Mouse (Mus musculus): ENCODE measurements around the gene Arhgef25.
A peak's percentile ranks its signal among the peaks of the same experiment; 100 is the strongest.
"Not testable (repeated sequence)": the region's sequence is repeated elsewhere in the genome, so short reads cannot be mapped to it uniquely, and the experiment has no call there.

Gene Arhgef25

GRCm38 (mm10) chr10:127166404-127166715 lies 23.5 kb downstream of the Arhgef25 start:
- DNase-seq (ENCODE audit: extremely low read depth, low read depth): no peak

- DNase-seq (ENCODE audit: extremely low read depth, low read depth): peak; percentile 69
These were observed 24.1 kb downstream of the Arhgef25 start for GRCm38 (mm10) chr10:127165654-127166403.

DNA sequence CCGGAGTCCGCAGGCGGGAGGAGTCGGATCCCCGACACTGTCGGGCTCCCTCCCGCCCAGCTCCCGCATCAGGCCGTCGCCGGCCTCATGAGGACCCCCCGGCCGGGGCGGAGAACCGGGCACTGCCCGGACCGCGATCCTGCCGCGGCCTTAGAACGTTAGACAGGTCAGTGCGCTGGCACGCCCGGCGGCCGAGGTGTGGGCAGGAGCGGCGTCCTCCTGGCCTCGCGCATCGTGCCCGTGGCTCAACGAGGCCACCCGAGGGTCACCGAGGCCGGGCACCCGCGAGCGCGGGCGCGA lies 24.6 kb downstream of the Arhgef25 start:
- DNase-seq (ENCODE audit: extremely low read depth, low read depth): no peak

DNA sequence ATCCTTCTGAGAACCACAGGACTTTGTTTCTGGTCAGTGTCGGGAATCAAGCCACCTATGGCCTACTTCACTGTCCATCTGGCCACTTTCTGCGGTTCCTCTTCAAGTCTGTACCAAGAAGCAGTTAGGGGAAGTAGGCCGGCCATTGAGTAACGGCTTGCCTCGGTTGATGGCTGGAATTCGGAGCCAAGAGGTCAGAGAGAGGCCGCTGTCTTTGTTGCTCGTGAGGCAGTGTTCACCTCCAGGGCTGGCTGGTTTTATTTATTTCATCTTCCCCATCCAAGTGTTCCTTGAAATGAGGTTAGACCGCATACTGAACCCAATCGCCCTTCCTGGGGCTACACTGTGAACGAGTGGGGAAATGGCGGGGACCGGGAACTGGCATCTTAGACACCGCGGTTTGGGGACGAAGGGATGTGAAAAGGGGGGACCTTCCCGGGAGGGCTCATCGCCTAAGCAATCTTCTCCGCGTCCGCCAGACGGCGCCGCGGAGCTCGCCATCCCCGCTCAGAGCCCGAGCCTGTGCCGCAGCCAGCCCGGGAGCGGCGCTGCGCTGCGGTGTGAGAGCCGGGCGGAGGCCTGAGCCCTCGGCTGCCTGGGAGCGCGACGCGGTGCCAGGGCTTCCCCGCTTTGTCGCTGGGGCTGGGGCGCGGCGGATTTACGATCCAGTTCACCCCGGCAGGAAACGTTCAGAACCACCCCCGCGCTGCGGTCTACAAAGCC lies 25.1 kb downstream of the Arhgef25 start, which contains the start of gene B4galnt1:
Gene B4galnt1 (plus strand): TSS at position 595 of the 723 bp plus-strand sequence.
- DNase-seq (ENCODE audit: extremely low read depth, low read depth): peak; percentile 53

GRCm38 (mm10) chr10:127164190-127164589 lies 25.7 kb downstream of the Arhgef25 start:
- no peak for DNase-seq (ENCODE audit: extremely low read depth, low read depth)

GRCm38 (mm10) chr10:127162771-127163261 lies 27.1 kb downstream of the Arhgef25 start:
- not testable (repeated sequence) for DNase-seq (ENCODE audit: extremely low read depth, low read depth)

DNA sequence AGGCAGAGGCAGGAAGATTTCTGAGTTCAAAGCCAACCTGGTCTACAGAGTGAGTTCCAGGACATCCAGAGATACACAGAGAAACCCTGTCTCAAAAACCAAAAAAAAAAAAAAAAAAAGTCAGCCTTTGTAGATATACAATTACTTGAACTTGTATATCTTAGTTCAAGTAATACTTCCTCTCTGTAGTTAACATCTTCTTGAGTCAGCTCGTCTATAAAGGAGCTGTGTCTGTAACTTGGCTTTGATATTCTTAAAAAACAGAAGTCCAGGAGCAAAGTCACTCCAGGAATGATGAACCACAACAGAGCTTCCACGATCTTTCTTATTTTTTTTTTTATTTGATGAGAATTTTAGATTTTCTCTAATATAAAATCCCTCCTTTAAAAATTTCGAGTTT lies 29.2 kb downstream of the Arhgef25 start:
- peak; percentile 34 for DNase-seq (ENCODE audit: extremely low read depth, low read depth)

- DNase-seq (ENCODE audit: extremely low read depth, low read depth): no peak
These were observed 29.8 kb downstream of the Arhgef25 start for GRCm38 (mm10) chr10:127160081-127160480.

DNA sequence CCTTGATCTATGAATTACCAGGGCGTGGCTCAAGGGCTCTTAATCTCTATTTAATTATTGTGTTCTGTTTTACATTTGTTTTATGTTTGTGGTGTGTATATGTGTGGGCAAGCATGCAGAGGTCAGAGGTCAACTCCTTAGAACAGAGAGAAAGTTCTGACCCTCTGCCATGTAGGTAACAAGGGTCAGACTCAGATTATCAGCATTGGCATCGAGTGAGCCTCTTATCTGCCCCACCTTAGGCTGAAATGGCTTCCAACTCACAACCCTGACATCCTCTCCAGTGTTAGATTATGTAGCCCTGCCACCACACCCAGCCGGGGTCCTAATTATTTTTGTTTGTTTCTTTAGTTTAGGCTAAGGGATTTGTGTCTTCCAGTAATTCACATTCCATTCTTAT lies 31.4 kb downstream of the Arhgef25 start:
- DNase-seq (ENCODE audit: extremely low read depth, low read depth): no peak

- no peak for DNase-seq (ENCODE audit: extremely low read depth, low read depth)
These were observed 33.4 kb downstream of the Arhgef25 start for GRCm38 (mm10) chr10:127156511-127156910.

DNA sequence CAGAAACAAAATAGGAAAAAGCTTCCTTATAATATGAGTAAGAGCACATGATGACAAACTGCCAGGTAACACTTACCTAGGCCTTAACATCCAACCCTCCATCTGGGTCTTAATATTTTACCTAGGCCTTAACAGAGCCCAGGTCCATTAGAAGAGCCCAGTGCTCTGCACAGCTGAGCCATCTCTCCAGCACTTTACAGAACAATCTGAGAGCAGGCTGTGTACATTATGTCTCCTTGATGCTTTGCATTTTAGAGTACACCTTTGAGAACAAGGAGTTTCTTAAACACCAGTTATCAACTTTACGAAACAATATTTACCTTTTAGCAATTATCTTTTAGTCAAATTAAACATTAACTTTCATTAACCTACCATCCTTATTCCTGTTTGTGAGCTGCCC lies 33.8 kb downstream of the Arhgef25 start:
- DNase-seq (ENCODE audit: extremely low read depth, low read depth): no peak

DNA sequence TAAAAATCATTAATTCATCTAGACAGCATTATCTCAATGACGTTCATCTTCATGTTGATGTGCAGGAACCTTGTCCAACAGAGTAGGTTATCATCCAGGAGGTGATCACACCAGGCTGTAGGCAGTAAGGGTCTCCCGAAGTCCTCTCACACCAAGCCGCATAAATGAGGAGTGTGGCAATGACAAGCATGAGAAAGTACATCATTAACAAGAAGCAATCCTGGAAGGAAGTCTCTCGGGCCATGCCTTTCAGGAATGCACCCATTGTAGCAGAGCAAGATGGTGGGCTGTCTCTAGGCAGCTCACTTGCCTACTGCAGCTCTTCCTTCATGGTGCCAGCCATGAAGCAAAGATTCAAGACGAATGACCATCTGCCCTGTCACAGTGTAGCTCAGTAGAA lies 35.2 kb downstream of the Arhgef25 start:
- DNase-seq (ENCODE audit: extremely low read depth, low read depth): no peak

GRCm38 (mm10) chr10:127154241-127154640 lies 35.6 kb downstream of the Arhgef25 start:
- DNase-seq (ENCODE audit: extremely low read depth, low read depth): no peak

DNA sequence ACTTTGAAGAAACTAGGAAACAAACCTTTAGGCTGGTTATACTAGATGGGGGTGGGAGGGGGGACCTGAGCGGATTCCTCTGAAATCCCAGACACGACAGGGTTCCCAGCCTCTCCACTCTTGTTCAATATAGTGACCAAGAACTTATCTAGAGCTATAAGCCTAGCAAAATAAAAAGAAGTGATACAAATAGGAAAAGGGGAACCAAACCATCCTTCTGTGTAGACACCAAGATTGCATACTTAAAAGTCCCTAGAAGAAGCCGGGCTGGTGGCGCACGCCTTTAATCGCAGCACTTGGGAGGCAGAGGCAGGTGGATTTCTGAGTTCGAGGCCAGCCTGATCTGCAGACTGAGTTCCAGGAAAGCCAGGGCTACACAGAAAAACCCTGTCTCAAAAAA lies 36.6 kb downstream of the Arhgef25 start:
- no peak for DNase-seq (ENCODE audit: extremely low read depth, low read depth)

DNA sequence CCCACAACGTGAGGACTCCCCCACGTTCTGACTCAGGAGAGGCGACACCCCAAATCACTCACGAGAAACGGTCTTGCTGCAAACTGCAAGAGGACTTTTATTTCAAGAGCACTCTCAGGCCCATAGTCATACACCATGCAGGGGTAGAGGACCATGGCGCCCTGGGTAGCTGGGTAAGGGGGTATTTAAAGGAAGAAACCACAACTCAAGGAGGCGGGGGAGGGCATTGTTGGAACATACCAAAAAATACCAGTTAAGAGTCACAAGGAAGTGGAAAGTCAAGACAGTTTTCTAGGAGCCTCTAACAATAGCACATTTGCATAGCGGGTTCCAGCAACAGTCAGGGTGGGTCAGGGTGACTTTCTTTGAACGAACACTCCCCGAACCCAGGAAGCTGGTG lies 37.3 kb downstream of the Arhgef25 start:
- DNase-seq (ENCODE audit: extremely low read depth, low read depth): not testable (repeated sequence)

- not testable (repeated sequence) for DNase-seq (ENCODE audit: extremely low read depth, low read depth)
These were observed 38.6 kb downstream of the Arhgef25 start for GRCm38 (mm10) chr10:127151233-127151632.

- no peak for DNase-seq (ENCODE audit: extremely low read depth, low read depth)
These were observed 39.4 kb downstream of the Arhgef25 start for GRCm38 (mm10) chr10:127150471-127150872.

DNA sequence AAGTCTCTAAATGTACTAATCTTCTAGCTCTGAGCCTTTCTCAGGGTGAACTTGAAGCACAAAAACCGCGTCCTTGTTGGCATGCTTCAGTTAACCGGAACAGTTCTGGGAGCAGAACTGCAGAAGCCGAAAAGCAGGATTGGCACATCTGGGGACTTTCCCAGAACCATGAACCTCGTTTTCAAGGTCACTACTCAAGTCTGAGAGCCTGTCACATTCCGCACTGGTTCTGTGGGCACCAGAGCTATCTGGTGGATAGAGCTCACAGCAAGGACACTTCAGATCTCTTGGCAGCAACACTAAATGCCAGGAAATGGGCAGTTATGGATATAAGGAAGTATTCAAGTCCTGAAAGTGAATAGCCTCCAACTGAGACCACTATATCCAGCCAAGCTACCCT lies 42.7 kb downstream of the Arhgef25 start:
- no peak for DNase-seq (ENCODE audit: extremely low read depth, low read depth)

DNA sequence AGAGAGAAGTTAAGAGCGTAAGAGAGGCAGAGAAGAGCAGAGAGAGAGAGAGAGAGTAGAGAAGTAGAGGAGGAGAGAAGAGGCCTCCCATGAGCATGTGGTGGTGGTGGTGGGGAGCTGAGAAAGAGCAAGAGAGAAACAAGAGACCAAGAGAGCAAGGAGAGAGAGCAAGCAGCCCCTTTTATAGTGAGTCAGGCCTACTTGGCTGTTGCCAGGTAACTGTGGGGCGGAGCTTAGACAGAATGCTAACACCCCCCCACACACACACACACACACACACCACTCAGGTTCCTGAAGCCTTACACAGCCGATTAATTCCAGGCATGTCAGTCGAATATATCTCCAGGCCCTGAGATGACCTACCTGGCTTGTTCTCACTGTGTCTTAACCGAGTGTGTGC lies 44.6 kb downstream of the Arhgef25 start:
- DNase-seq (ENCODE audit: extremely low read depth, low read depth): no peak

DNA sequence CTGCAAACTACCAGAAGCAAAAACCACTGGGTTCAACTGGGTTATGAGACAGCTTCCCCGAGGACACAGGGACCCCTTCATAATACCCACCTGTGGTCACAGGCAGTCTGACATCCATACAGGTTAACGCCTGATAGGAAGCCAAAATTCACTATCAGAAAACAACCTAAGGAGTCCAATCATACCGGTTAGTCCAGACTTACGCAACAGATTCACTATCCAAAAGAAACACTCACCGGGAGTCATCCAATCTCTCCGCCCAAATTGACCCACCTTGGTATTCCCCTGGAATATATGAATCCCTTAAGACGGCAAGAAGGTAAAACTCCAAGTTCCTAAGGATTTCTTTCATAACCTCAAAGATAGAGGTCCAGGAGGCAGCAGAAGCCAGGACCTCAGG lies 45.3 kb downstream of the Arhgef25 start:
- no peak for DNase-seq (ENCODE audit: extremely low read depth, low read depth)

DNA sequence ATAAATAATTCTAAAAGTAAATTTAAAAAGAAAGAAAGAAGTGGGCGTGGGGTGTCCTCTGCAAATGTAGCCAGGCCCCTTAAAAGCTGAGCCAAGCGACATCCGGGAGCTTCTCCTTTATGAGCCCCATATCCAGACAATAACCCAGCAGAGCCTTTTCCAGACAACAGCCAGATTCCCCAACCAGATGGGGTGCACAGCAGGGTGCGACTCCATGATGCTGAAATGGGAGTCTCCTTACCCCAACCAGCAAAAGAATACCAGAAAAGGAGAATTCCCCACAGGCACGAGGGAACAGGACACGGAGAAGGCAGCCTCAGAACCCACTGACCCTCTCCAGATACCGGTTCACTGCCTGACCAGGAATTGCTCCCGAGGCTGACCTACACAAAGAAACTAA lies 46.7 kb downstream of the Arhgef25 start:
- DNase-seq (ENCODE audit: extremely low read depth, low read depth): no peak

DNA sequence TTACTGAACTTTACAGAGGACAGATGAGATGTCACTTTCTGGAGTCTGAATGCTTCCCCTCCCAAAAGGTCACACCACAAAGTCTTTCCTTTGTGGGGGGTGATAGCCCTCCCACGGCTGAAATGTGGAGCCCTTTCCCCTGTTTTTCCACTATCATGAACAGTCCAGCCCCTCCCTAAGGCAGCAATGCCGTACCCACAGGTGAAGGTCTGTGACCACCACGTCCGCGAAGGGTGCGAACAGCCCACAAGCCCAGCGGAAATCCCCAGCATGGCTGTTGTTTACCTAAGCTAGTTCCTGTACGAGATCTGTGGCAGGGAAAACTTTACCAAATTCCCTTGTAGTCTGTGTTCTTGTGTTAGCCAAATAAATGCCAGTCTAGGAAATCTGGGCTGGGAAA lies 48.4 kb downstream of the Arhgef25 start:
- DNase-seq (ENCODE audit: extremely low read depth, low read depth): no peak

DNA sequence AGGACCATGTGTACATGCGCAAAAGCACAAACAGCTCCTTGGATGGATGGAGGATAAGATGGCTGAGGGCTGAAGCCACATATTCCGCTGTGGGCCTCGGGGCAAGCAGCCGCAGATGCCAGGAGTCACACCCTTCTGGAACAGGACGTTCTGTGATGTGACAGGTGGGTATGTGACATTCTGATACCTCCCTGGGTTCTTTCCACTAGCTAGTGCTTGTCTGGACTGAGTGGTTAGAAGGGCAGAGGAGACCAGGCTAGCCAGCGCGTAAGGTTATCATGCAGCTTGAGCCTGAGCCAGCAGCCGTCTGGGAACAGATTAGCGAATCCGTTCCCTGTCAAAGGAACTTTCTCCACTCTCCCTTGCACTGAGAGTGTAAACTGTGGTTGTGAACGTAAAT lies 48.9 kb downstream of the Arhgef25 start:
- no peak for DNase-seq (ENCODE audit: extremely low read depth, low read depth)

Measured in MEL-GATA-1-ER (cell line).